Mouse (Mus musculus) forebrain, embryonic 15.5 days (tissue): ENCODE data around the gene Kdm5c. TPM values are rescaled to one million over a fixed set of nuclear protein-coding genes. Genes with fewer than 3 reads are reported as not detected.
"Not testable (repeated sequence)": the region's sequence is repeated elsewhere in the genome, so short reads cannot be mapped to it uniquely, and the experiment has no call there.

Experiments used
- ATAC-seq: fragments of 200-750 bp; cut with Nextera tagmentation; replicated peaks from 2 replicates; pipeline ENCODE4 v1.8.0; 2017; ENCODE audit warnings: mild to moderate bottlenecking, moderate TSS enrichment, moderate library complexity
- H3K27ac ChIP-seq: fragments of 300-500 bp; sonication (generic); replicated peaks from 2 replicates; pipeline ENCODE4 v1.5.1; 2015; ENCODE audit warnings: mild to moderate bottlenecking, inconsistent platforms
- H3K27me3 ChIP-seq: fragments of 300-500 bp; sonication (generic); 2 replicates; pipeline ENCODE4 v1.6.1; 2015; ENCODE audit warnings: inconsistent platforms
- H3K36me3 ChIP-seq: fragments of 300-500 bp; sonication (generic); 2 replicates; pipeline ENCODE4 v1.6.1; 2015; ENCODE audit warnings: mild to moderate bottlenecking, inconsistent platforms
- H3K4me1 ChIP-seq: fragments of 300-500 bp; sonication (generic); 2 replicates; pipeline ENCODE4 v1.6.1; 2015; ENCODE audit warnings: inconsistent platforms
- H3K4me2 ChIP-seq: fragments of 300-500 bp; sonication (generic); replicated peaks from 2 replicates; pipeline ENCODE4 v1.6.1; 2015; ENCODE audit warnings: mild to moderate bottlenecking, inconsistent platforms
- H3K4me3 ChIP-seq: fragments of 300-500 bp; sonication (generic); 2 replicates; pipeline ENCODE4 v1.5.1; 2015; ENCODE audit warnings: mild to moderate bottlenecking, inconsistent platforms
- H3K9ac ChIP-seq: fragments of 300-500 bp; sonication (generic); replicated peaks from 2 replicates; pipeline ENCODE4 v1.6.1; 2015; ENCODE audit warnings: mild to moderate bottlenecking, inconsistent platforms
- H3K9me3 ChIP-seq: fragments of 300-500 bp; sonication (generic); 2 replicates; pipeline ENCODE4 v1.6.1; 2016; ENCODE audit warnings: inconsistent platforms
- WGBS: fragments of 180-500 bp; shearing (Covaris S2); methylation state at CpG from one replicate; pipeline ENCODE4 v1.1.7; 2015; ENCODE audit warnings: mixed read lengths; 5-methylcytosine and 5-hydroxymethylcytosine counted together
- polyA plus RNA-seq: library from polyadenylated mRNA; unstranded; fragments of >200 nt; fragmentation: Nextera tagmentation; extraction: Ambion mirVana; gene quantifications from 2 replicates; pipeline ENCODE4 v1.2.1, GENCODE M21; 2015

The Kdm5c gene
- polyA plus RNA-seq, 1 experiment from 2014 or later = 33.7 TPM

DNA sequence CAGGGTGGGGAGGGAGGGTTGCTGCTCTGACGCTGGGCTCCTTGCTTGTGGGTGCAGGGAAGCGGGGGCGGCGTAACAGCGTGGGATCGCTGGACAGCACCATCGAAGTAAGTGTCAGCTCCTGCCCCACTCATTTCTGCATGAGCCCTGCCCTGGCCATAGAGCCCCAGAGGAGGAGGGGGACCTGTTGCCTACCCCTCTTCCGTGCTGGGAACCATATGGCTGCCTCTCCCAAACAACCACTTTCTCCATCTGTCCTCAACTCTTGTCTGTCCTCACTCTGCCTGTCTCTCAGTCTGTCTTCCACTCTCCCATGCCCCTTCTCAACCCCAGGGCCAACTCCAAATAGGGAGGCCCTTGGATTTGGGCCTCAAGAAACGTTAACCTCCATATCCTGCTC lies 10.6 kb upstream of the Kdm5c start:
- no peaks in the 10 kb centered on the region for H3K4me1 ChIP-seq
- no peak for ATAC-seq
- H3K36me3 ChIP-seq = no peaks in the 10 kb centered on the region
- no peaks in the 10 kb centered on the region for H3K9me3 ChIP-seq
- H3K9ac ChIP-seq = no peak overlapping the region
- H3K4me3 ChIP-seq = no peak overlapping the region
- H3K27ac ChIP-seq = no peak overlapping the region
- H3K27me3 ChIP-seq = peaks cover 23% of the 10 kb centered on the region; the same call in 1 of the 2 replicates
- WGBS = 56% methylated on average over 9 of the region's 9 CpGs
- no peak overlapping the region for H3K4me2 ChIP-seq

DNA sequence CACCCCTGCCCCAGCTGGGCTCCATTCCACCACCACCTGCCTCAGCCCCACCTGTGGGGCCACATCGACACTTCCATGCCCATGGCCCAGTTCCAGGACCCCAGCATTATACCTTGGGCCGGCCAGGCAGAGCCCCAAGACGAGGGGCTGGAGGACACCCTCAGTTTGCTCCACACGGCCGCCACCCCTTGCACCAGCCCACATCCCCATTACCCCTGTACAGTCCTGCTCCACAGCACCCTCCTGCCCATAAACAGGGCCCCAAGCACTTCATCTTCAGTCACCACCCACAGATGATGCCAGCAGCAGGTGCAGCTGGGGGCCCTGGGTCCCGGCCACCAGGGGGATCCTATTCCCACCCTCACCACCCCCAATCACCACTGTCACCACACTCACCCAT lies 9.5 kb upstream of the Kdm5c start:
- peaks cover 19% of the 10 kb centered on the region; the same call in 1 of the 2 replicates for H3K27me3 ChIP-seq
- no peak overlapping the region for H3K4me3 ChIP-seq
- WGBS = 85% methylated on average over 6 of the region's 6 CpGs
- no peak overlapping the region for H3K27ac ChIP-seq
- no peaks in the 10 kb centered on the region for H3K9me3 ChIP-seq
- H3K4me2 ChIP-seq = no peak overlapping the region
- H3K9ac ChIP-seq = no peak overlapping the region
- H3K4me1 ChIP-seq = no peaks in the 10 kb centered on the region
- no peak for ATAC-seq
- H3K36me3 ChIP-seq = no peaks in the 10 kb centered on the region

DNA sequence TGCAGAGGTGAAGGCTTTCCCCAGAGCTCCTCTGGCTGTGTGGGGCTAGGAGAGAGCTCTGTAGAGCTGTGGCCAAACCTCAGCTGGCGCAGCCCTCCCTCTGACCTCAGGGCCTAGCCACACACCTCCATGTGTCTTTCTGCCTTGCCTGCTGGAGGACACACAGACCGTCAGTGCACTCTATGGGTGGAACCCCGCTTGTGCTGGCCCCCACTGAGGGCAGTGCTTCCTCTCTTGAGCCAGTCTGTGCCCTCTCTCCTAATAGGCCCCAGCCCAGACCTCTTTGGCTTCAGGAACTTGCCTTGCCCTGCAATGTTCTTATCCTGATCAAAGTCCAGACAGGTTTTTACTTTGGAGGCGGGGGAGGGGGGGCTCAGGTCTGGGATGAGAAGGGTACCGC lies 8.5 kb upstream of the Kdm5c start:
- WGBS = 75% methylated on average over 5 of the region's 5 CpGs
- Histone ChIP-seq H3K4me1 (no peaks in the 10 kb centered on the region), H3K27me3 (peaks cover 19% of the 10 kb centered on the region; the same call in 1 of the 2 replicates), H3K9ac (no peak overlapping the region), H3K4me3 (no peak overlapping the region), H3K9me3 (no peaks in the 10 kb centered on the region), H3K4me2 (no peak overlapping the region), H3K36me3 (no peaks in the 10 kb centered on the region), H3K27ac (no peak overlapping the region)
- no peak for ATAC-seq

DNA sequence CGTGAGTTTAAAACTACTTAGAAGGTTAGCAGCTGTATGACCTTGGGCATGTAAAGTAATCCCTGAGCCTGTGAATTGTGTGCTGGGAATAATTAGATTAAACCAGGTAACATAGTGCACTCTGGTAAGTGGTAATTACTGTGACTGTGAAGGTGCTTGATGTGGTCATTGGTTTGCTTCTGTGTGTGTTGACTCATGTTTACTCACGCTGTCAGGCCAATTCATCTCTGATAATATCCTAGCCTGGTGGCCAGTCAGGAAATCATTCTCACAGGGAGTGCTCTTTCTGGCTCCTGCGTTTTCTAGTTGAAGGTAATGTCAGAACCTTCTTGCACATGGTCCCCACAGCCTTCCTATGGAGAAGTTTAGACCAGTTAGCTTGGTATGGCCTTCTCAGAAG lies 1.3 kb downstream of the Kdm5c start:
- Histone ChIP-seq H3K4me3 (peak overlapping the region; percentile 93), H3K4me1 (peaks cover 21% of the 10 kb centered on the region), H3K4me2 (peak overlapping the region; percentile 66), H3K9ac (peak overlapping the region; percentile 93), H3K36me3 (peaks cover 18% of the 10 kb centered on the region), H3K27me3 (no peaks in the 10 kb centered on the region), H3K9me3 (no peaks in the 10 kb centered on the region), H3K27ac (no peak overlapping the region)
- no peak for ATAC-seq
- WGBS = 44% methylated on average over 3 of the region's 3 CpGs

DNA sequence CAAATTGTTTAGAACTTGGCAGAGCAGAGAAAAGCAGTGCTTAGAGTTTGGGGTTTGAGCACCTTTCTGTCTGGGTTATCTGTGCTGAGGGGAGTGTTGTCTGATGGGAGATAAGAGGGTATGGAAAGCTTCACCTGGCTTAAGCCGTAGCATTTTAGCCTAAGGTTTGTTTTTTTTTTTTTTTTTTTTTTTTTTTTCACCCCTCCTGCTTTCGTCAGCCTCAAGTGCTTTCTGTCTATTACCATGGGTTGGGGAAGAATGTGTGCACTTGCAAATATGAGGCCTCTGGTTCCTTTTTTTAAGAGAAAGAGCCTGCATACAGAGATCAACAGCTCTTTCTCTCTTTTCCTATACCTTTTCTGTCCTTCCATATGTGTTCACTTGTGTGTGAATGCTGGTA lies 2.9 kb downstream of the Kdm5c start:
- 0 out of 2 replicates have a peak overlapping the region, but pooled peaks have one; percentile 66 for H3K4me2 ChIP-seq
- WGBS = 87% methylated on average over 2 of the region's 2 CpGs
- H3K27me3 ChIP-seq = no peaks in the 10 kb centered on the region
- H3K4me3 ChIP-seq = no peak overlapping the region
- no peak overlapping the region for H3K9ac ChIP-seq
- ATAC-seq = no peak
- H3K36me3 ChIP-seq = peaks cover 34% of the 10 kb centered on the region
- no peaks in the 10 kb centered on the region for H3K9me3 ChIP-seq
- peaks cover 21% of the 10 kb centered on the region for H3K4me1 ChIP-seq
- no peak overlapping the region for H3K27ac ChIP-seq

DNA sequence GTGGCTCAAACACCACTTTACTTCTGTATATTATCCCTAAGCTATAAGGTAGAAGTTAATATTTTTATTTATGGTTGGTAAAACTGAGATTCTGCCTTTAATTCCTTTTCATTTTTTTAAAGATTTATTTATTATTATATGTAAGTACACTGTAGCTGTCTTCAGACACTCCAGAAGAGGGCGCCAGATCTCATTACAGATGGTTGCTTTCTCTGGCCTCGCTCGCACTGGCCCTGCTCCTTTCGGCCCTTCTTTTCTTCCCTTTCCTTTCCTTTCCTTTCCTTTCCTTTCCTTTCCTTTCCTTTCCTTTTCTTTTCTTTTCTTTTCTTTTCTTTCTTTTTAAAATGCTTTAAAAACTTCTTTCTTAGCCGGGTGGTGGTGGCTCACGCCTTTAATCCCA lies 10.3 kb downstream of the Kdm5c start:
- peaks cover 81% of the 10 kb centered on the region for H3K36me3 ChIP-seq
- H3K4me1 ChIP-seq, H3K4me3 ChIP-seq, H3K4me2 ChIP-seq, ATAC-seq, H3K9ac ChIP-seq, H3K27ac ChIP-seq, H3K9me3 ChIP-seq, H3K27me3 ChIP-seq: not testable (repeated sequence)
- 78% methylated on average over 6 of the region's 6 CpGs for WGBS

DNA sequence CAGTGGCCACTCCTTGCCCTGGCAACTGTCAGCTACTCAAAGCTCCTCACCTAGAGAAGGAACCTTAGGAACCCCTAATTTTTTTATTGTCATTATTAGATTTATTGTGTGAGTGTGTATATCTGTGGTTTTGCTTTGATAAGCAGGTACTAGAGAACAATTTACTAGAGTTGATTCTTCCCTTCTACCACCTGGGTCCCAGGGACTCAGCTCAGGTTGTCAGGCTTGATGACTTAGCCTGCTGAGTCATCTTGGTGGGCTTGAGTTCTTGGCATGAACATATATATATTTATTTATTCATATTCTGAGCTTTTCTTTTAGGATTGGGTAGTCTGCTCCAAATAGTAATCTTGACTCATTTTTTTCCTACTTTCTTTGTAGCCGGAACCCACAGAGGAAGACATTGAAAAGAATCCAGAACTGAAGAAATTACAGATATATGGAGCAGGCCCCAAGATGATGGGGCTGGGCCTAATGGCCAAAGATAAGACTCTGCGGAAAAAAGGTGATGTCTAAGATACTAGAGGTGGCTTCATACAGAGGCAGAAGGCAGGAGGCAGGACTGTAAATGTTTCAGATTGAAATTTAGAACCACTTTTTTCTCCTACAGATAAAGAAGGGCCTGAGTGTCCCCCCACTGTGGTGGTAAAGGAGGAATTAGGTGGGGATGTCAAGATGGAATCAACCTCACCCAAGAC lies 11.8 kb downstream of the Kdm5c start:
- Histone ChIP-seq H3K9ac (no peak overlapping the region), H3K4me3 (no peak overlapping the region), H3K36me3 (peaks cover 81% of the 10 kb centered on the region), H3K4me2 (no peak overlapping the region), H3K4me1 (no peaks in the 10 kb centered on the region), H3K9me3 (no peaks in the 10 kb centered on the region), H3K27me3 (no peaks in the 10 kb centered on the region), H3K27ac (no peak overlapping the region)
- ATAC-seq = no peak
- WGBS = 98% methylated on average over 2 of the region's 2 CpGs

DNA sequence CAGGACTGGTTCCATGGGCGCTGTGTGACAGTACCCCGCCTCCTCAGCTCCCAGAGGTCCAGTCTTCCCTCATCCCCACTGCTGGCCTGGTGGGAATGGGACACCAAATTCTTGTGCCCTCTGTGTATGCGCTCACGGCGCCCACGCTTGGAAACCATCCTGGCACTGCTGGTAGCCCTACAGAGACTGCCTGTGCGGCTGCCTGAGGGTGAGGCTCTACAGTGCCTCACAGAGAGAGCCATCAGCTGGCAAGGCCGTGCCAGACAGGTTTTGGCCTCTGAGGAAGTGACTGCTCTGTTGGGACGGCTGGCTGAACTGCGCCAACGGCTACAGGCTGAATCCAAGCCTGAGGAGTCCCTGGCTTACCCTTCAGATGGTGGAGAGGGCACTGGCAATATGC lies 38.4 kb downstream of the Kdm5c start:
- Histone ChIP-seq H3K27ac (no peak overlapping the region), H3K4me1 (no peaks in the 10 kb centered on the region)
- ATAC-seq = no peak

DNA sequence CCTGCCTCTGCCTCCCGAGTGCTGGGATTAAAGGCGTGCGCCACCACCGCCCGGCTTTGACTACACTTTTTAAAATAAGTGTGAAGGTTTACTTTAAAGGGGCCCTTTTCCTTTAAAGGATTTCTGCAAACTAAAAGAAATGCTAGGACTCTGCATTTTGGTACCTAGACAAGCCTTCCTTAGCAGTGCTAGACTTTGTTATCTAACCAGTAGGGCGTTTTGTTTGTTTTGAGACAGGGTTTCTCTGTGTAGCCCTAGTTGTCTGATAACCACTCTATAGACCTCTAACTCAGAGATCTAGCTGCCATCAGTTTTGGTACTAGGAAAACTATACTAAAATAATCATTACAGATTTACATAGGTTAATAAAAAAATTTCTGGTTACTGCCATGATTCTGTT lies 46.6 kb downstream of the Kdm5c start:
- no peaks in the 10 kb centered on the region for H3K9me3 ChIP-seq
- WGBS = 97% methylated on average over 6 of the region's 6 CpGs
- no peaks in the 10 kb centered on the region for H3K4me1 ChIP-seq
- H3K4me2 ChIP-seq = no peak overlapping the region
- H3K27ac ChIP-seq = no peak overlapping the region
- H3K36me3 ChIP-seq = peaks cover 11% of the 10 kb centered on the region; the same call in 1 of the 2 replicates
- ATAC-seq = no peak
- H3K9ac ChIP-seq = no peak overlapping the region
- H3K4me3 ChIP-seq = no peak overlapping the region
- H3K27me3 ChIP-seq = no peaks in the 10 kb centered on the region

More for the DNA sequence above, 38.4 kb downstream of the Kdm5c start:
- WGBS = 93% methylated on average over 11 of the region's 11 CpGs
- Histone ChIP-seq H3K9ac (no peak overlapping the region), H3K9me3 (no peaks in the 10 kb centered on the region), H3K4me3 (no peak overlapping the region), H3K4me2 (no peak overlapping the region), H3K27me3 (no peaks in the 10 kb centered on the region), H3K36me3 (peaks cover 89% of the 10 kb centered on the region)

DNA sequence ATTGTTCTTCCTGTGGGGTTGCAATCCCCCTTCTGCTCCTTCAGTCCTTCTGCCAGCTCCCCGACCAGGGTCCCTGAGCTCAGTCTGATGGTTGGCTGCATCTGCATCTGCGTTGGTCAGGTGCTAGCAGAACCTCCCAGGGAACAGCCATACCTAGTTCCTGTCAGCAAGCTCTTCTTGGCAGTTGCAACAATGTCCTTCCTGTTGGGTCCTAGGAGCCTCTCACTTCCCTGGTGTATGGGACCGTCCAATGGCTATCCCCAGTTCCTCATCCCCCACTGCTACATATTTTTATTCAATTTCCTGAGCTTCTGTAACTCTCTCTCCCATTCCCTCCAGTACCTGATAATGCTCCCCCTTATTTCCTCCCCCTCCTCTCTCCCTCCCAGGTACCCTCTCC lies 51.9 kb downstream of the Kdm5c start:
- WGBS = 79% methylated on average over 3 of the region's 3 CpGs
- no peak for ATAC-seq

DNA sequence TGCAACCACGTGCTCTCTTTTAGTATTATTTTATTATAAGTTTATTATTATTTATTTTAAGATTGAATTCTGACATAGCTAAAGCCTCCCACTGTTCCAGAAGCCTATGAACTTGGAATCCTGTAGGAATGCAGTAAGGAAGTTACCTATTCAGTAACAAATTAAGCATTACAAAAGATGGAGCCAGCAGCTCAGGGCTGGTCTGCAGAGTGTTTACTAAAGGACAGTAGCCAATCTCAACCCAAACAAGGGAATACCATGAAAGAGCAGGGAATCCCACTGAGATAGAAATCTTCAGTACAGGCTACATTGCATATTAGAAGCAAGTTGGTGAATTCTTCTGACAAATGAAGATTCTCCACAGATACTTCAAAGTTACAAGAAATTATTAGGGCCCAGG lies 54.2 kb downstream of the Kdm5c start:
- H3K4me3 ChIP-seq, ATAC-seq, H3K4me1 ChIP-seq, H3K9me3 ChIP-seq, H3K36me3 ChIP-seq, H3K9ac ChIP-seq, H3K4me2 ChIP-seq, H3K27ac ChIP-seq, H3K27me3 ChIP-seq: not testable (repeated sequence)
- 52% methylated on average over 1 of the region's 1 CpGs for WGBS

More for the DNA sequence above, 51.9 kb downstream of the Kdm5c start:
- Histone ChIP-seq H3K36me3 (no peaks in the 10 kb centered on the region), H3K9me3 (no peaks in the 10 kb centered on the region), H3K4me2 (no peak overlapping the region), H3K4me3 (no peak overlapping the region), H3K27me3 (no peaks in the 10 kb centered on the region), H3K27ac (no peak overlapping the region), H3K9ac (no peak overlapping the region), H3K4me1 (no peaks in the 10 kb centered on the region)

DNA sequence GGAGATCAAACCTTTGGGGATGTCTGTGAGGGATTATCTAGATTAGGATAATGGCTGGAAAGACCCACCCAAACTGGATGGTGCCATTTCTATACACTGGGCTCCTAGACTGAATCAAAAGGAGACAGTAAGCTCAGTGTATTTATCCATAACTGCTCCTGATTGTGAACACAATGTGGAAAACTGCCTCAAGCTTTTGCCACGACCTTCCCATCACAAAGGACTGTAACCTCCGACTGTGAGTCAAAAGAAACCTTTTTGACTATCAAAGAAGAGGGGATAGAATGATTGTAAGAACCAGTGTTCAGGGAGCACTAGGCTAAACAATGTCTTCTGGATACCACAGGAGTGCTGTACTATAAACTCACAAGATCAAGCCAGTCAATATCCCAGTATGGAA lies 73.4 kb downstream of the Kdm5c start:
- Histone ChIP-seq H3K4me3 (no peak overlapping the region), H3K36me3 (no peaks in the 10 kb centered on the region), H3K4me2 (no peak overlapping the region), H3K9me3 (no peaks in the 10 kb centered on the region), H3K4me1 (no peaks in the 10 kb centered on the region), H3K9ac (no peak overlapping the region), H3K27me3 (no peaks in the 10 kb centered on the region), H3K27ac (no peak overlapping the region)
- WGBS = 67% methylated on average over 2 of the region's 2 CpGs
- no peak for ATAC-seq

DNA sequence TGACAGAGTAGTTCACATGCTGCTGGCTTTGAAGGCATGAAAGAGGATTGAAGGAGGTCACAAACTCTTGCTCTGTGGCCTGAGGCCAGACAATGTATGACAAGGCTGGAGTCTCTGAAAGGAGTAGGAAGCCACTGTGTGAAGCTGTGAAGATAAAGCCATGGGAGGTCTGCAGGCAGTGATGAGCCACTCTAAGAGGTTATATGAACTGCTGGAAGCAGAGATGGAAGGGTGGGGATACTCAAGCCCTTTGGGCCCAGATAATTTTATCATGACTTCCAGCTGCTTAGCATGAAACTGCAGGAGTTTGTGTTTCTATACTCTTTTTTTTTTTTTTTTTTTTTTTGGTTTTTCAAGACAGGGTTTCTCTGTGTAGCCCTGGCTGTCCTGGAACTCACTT lies 74.6 kb downstream of the Kdm5c start:
- no peaks in the 10 kb centered on the region for H3K9me3 ChIP-seq
- no peak overlapping the region for H3K4me3 ChIP-seq
- no peak overlapping the region for H3K9ac ChIP-seq
- H3K4me1 ChIP-seq = no peaks in the 10 kb centered on the region
- no peak for ATAC-seq
- H3K4me2 ChIP-seq = no peak overlapping the region
- H3K27me3 ChIP-seq = no peaks in the 10 kb centered on the region
- H3K36me3 ChIP-seq = no peaks in the 10 kb centered on the region
- no peak overlapping the region for H3K27ac ChIP-seq
